Mouse (Mus musculus): ENCODE results near the gene Efhd1. TPM values are rescaled to one million over a fixed set of nuclear protein-coding genes. Genes with fewer than 3 reads are reported as not detected.

Gene Efhd1
- polyA plus RNA-seq, 1 experiment from 2014 or later = 1.7 TPM

GRCm38 (mm10) chr1:87275151-87275550, 11.0 kb downstream of the Efhd1 start:
- H3K9me3 ChIP-seq (ENCODE audit: control insufficient read depth, low read length) = no peaks in the 10 kb centered on the region
- 0 out of 2 replicates have a peak, but pooled peaks cover under 1% of the 10 kb centered on the region for H3K27me3 ChIP-seq (ENCODE audit: control insufficient read depth, insufficient read depth, low read length)
- no peaks in the 10 kb centered on the region for H3K36me3 ChIP-seq (replicated peaks; ENCODE audit: control insufficient read depth, insufficient read depth)
- H3K9ac ChIP-seq = no peak overlapping the region
- H3K27ac ChIP-seq = no peak overlapping the region
- no peak overlapping the region for H3K4me2 ChIP-seq (replicated peaks)
- DNase-seq (ENCODE audit: low spot score) = no peak
- no peak overlapping the region for H3K4me3 ChIP-seq (replicated peaks; ENCODE audit: low read length)
- WGBS = 95% methylated on average over 12 of the region's 12 CpGs
- H3K4me1 ChIP-seq (replicated peaks; ENCODE audit: control insufficient read depth, insufficient read depth, low read length) = no peaks in the 10 kb centered on the region
- ATAC-seq (ENCODE audit: low FRiP score) = no peak

- Histone ChIP-seq H3K36me3 (replicated peaks; ENCODE audit: control insufficient read depth, insufficient read depth) (no peaks in the 10 kb centered on the region), H3K4me2 (replicated peaks) (no peak overlapping the region), H3K27ac (no peak overlapping the region), H3K4me3 (replicated peaks; ENCODE audit: low read length) (no peak overlapping the region), H3K9ac (no peak overlapping the region), H3K27me3 (ENCODE audit: control insufficient read depth, insufficient read depth, low read length) (no peaks in the 10 kb centered on the region), H3K4me1 (replicated peaks; ENCODE audit: control insufficient read depth, insufficient read depth, low read length) (no peaks in the 10 kb centered on the region), H3K9me3 (ENCODE audit: control insufficient read depth, low read length) (no peaks in the 10 kb centered on the region)
- 59% methylated on average over 2 of the region's 2 CpGs for WGBS
- DNase-seq (ENCODE audit: low spot score) (no peak), ATAC-seq (ENCODE audit: low FRiP score) (no peak)
Measured at GRCm38 (mm10) chr1:87276056-87276455, 11.9 kb downstream of the Efhd1 start.

GRCm38 (mm10) chr1:87280281-87280680, 16.1 kb downstream of the Efhd1 start:
- Histone ChIP-seq H3K4me2 (replicated peaks) (no peak overlapping the region), H3K36me3 (replicated peaks; ENCODE audit: control insufficient read depth, insufficient read depth) (no peaks in the 10 kb centered on the region), H3K9me3 (ENCODE audit: control insufficient read depth, low read length) (no peaks in the 10 kb centered on the region), H3K9ac (no peak overlapping the region), H3K4me1 (replicated peaks; ENCODE audit: control insufficient read depth, insufficient read depth, low read length) (no peaks in the 10 kb centered on the region; the same call in 1 of the 2 replicates), H3K27me3 (ENCODE audit: control insufficient read depth, insufficient read depth, low read length) (no peaks in the 10 kb centered on the region), H3K4me3 (replicated peaks; ENCODE audit: low read length) (no peak overlapping the region), H3K27ac (no peak overlapping the region)
- no peak for DNase-seq (ENCODE audit: low spot score)
- no peak for ATAC-seq (ENCODE audit: low FRiP score)
- WGBS = 79% methylated on average over 5 of the region's 5 CpGs

- H3K9ac ChIP-seq = no peak overlapping the region
- no peak overlapping the region for H3K27ac ChIP-seq
- H3K36me3 ChIP-seq (replicated peaks; ENCODE audit: control insufficient read depth, insufficient read depth) = no peaks in the 10 kb centered on the region
- H3K4me1 ChIP-seq (replicated peaks; ENCODE audit: control insufficient read depth, insufficient read depth, low read length) = no peaks in the 10 kb centered on the region; the same call in 1 of the 2 replicates
- no peak overlapping the region for H3K4me3 ChIP-seq (replicated peaks; ENCODE audit: low read length)
- ATAC-seq (ENCODE audit: low FRiP score) = no peak
- no peak for DNase-seq (ENCODE audit: low spot score)
- no peak overlapping the region for H3K4me2 ChIP-seq (replicated peaks)
- H3K9me3 ChIP-seq (ENCODE audit: control insufficient read depth, low read length) = no peaks in the 10 kb centered on the region
- 17% methylated on average over 20 of the region's 20 CpGs for WGBS
- no peaks in the 10 kb centered on the region for H3K27me3 ChIP-seq (ENCODE audit: control insufficient read depth, insufficient read depth, low read length)
Measured at GRCm38 (mm10) chr1:87281599-87282412, 17.6 kb downstream of the Efhd1 start.

GRCm38 (mm10) chr1:87282413-87282788, 18.2 kb downstream of the Efhd1 start:
- H3K4me3 ChIP-seq (replicated peaks; ENCODE audit: low read length) = no peak overlapping the region
- no peak for ATAC-seq (ENCODE audit: low FRiP score)
- no peaks in the 10 kb centered on the region for H3K36me3 ChIP-seq (replicated peaks; ENCODE audit: control insufficient read depth, insufficient read depth)
- H3K9me3 ChIP-seq (ENCODE audit: control insufficient read depth, low read length) = no peaks in the 10 kb centered on the region
- H3K27me3 ChIP-seq (ENCODE audit: control insufficient read depth, insufficient read depth, low read length) = no peaks in the 10 kb centered on the region
- no peak overlapping the region for H3K4me2 ChIP-seq (replicated peaks)
- H3K9ac ChIP-seq = no peak overlapping the region
- 70% methylated on average over 6 of the region's 6 CpGs for WGBS
- no peaks in the 10 kb centered on the region; the same call in 1 of the 2 replicates for H3K4me1 ChIP-seq (replicated peaks; ENCODE audit: control insufficient read depth, insufficient read depth, low read length)
- no peak for DNase-seq (ENCODE audit: low spot score)
- H3K27ac ChIP-seq = no peak overlapping the region

- H3K4me1 ChIP-seq (replicated peaks; ENCODE audit: control insufficient read depth, insufficient read depth, low read length) = no peaks in the 10 kb centered on the region; the same call in 1 of the 2 replicates
- no peak overlapping the region for H3K4me3 ChIP-seq (replicated peaks; ENCODE audit: low read length)
- WGBS = 87% methylated on average over 10 of the region's 10 CpGs
- no peaks in the 10 kb centered on the region for H3K9me3 ChIP-seq (ENCODE audit: control insufficient read depth, low read length)
- no peaks in the 10 kb centered on the region for H3K36me3 ChIP-seq (replicated peaks; ENCODE audit: control insufficient read depth, insufficient read depth)
- H3K27ac ChIP-seq = no peak overlapping the region
- no peak for DNase-seq (ENCODE audit: low spot score)
- H3K4me2 ChIP-seq (replicated peaks) = no peak overlapping the region
- H3K9ac ChIP-seq = no peak overlapping the region
- no peak for ATAC-seq (ENCODE audit: low FRiP score)
- H3K27me3 ChIP-seq (ENCODE audit: control insufficient read depth, insufficient read depth, low read length) = no peaks in the 10 kb centered on the region
Measured at GRCm38 (mm10) chr1:87283410-87283960, 19.3 kb downstream of the Efhd1 start.

GRCm38 (mm10) chr1:87287105-87287504, 22.9 kb downstream of the Efhd1 start:
- Histone ChIP-seq H3K36me3 (replicated peaks; ENCODE audit: control insufficient read depth, insufficient read depth) (no peaks in the 10 kb centered on the region), H3K9ac (no peak overlapping the region), H3K4me1 (replicated peaks; ENCODE audit: control insufficient read depth, insufficient read depth, low read length) (no peaks in the 10 kb centered on the region), H3K27me3 (ENCODE audit: control insufficient read depth, insufficient read depth, low read length) (no peaks in the 10 kb centered on the region), H3K27ac (no peak overlapping the region), H3K9me3 (ENCODE audit: control insufficient read depth, low read length) (no peaks in the 10 kb centered on the region), H3K4me3 (replicated peaks; ENCODE audit: low read length) (no peak overlapping the region), H3K4me2 (replicated peaks) (no peak overlapping the region)
- 36% methylated on average over 2 of the region's 2 CpGs for WGBS
- DNase-seq (ENCODE audit: low spot score) (no peak), ATAC-seq (ENCODE audit: low FRiP score) (no peak)

GRCm38 (mm10) chr1:87291416-87291815, 27.3 kb downstream of the Efhd1 start:
- Histone ChIP-seq H3K36me3 (replicated peaks; ENCODE audit: control insufficient read depth, insufficient read depth) (no peaks in the 10 kb centered on the region), H3K27me3 (ENCODE audit: control insufficient read depth, insufficient read depth, low read length) (no peaks in the 10 kb centered on the region), H3K9me3 (ENCODE audit: control insufficient read depth, low read length) (no peaks in the 10 kb centered on the region), H3K4me2 (replicated peaks) (no peak overlapping the region), H3K9ac (no peak overlapping the region), H3K4me1 (replicated peaks; ENCODE audit: control insufficient read depth, insufficient read depth, low read length) (no peaks in the 10 kb centered on the region), H3K27ac (no peak overlapping the region), H3K4me3 (replicated peaks; ENCODE audit: low read length) (no peak overlapping the region)
- ATAC-seq (ENCODE audit: low FRiP score) = no peak
- WGBS = 55% methylated on average over 8 of the region's 8 CpGs
- DNase-seq (ENCODE audit: low spot score) = no peak

GRCm38 (mm10) chr1:87292420-87293190, 28.4 kb downstream of the Efhd1 start:
- Histone ChIP-seq H3K9ac (no peak overlapping the region), H3K36me3 (replicated peaks; ENCODE audit: control insufficient read depth, insufficient read depth) (no peaks in the 10 kb centered on the region), H3K27me3 (ENCODE audit: control insufficient read depth, insufficient read depth, low read length) (no peaks in the 10 kb centered on the region), H3K4me2 (replicated peaks) (no peak overlapping the region), H3K4me1 (replicated peaks; ENCODE audit: control insufficient read depth, insufficient read depth, low read length) (no peaks in the 10 kb centered on the region), H3K9me3 (ENCODE audit: control insufficient read depth, low read length) (no peaks in the 10 kb centered on the region), H3K4me3 (replicated peaks; ENCODE audit: low read length) (no peak overlapping the region), H3K27ac (no peak overlapping the region)
- 68% methylated on average over 15 of the region's 15 CpGs for WGBS
- ATAC-seq (ENCODE audit: low FRiP score) (no peak; the same call in 1 of the 2 replicates), DNase-seq (ENCODE audit: low spot score) (peak; percentile 66)
